Mouse (Mus musculus) telencephalon, adult 2 months (tissue): ENCODE results near the gene Zfp941.
"Not testable (repeated sequence)": the region's sequence is repeated elsewhere in the genome, so short reads cannot be mapped to it uniquely, and the experiment has no call there.

Source experiments
- DNase-seq: peaks from one replicate; pipeline ENCODE4 v3.0.0-alpha.2; 2011; ENCODE audit warnings: low read depth, low spot score

Gene Zfp941

GRCm38 (mm10) chr7:140787406-140788052 is 34.4 kb downstream of the Zfp941 start, which contains the start of gene Syce1:
Gene Syce1 (minus strand): TSS chr7:140787852.
- DNase-seq: no peak

- DNase-seq: no peak
Observed at GRCm38 (mm10) chr7:140780548-140780947, 41.4 kb downstream of the Zfp941 start.

- no peak for DNase-seq
Observed at GRCm38 (mm10) chr7:140765888-140766739, 55.9 kb downstream of the Zfp941 start.

- not testable (repeated sequence) for DNase-seq
Observed at GRCm38 (mm10) chr7:140765391-140765790, 56.6 kb downstream of the Zfp941 start.

- no peak for DNase-seq
Observed at GRCm38 (mm10) chr7:140763447-140764020, 58.4 kb downstream of the Zfp941 start, which contains the start of gene Cyp2e1. Gene Cyp2e1 (plus strand): TSS chr7:140763739.

DNA sequence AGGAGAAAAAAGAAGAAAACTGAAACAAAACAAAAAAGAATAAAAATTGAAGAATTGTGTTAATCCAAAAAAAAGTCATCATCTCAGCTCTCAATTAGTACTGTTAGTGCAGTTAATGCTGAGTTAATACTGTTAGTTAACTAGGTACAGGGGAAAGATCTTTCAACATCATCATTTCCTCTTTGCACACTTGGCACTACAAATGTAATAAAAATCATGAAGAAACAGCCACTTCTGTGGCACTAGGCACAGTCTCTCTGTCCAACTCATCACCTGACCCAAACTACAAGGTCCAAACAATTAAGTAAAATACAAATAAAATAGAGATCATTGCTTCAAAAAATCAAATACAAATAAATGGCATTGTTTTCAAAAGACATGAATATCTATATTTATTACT is 61.3 kb downstream of the Zfp941 start:
- DNase-seq: no peak
